Mouse (Mus musculus): ENCODE data around the gene Cdk5rap1. TPM values are rescaled to one million over a fixed set of nuclear protein-coding genes. Genes with fewer than 3 reads are reported as not detected.
"Not testable (repeated sequence)": the region's sequence is repeated elsewhere in the genome, so short reads cannot be mapped to it uniquely, and the experiment has no call there.

Cdk5rap1 gene
- polyA plus RNA-seq, 1 experiment from 2014 or later, result 15.9 TPM

GRCm38 (mm10) chr2:154390180-154390964 is 17.6 kb upstream of the Cdk5rap1 start:
- Histone ChIP-seq H3K27ac (ENCODE audit: low read depth, low read length) (no peak overlapping the region), H3K4me3 (ENCODE audit: low read length) (no peak overlapping the region), H3K9me3 (ENCODE audit: control insufficient read depth, low read length) (no peaks in the 10 kb centered on the region), H3K27me3 (replicated peaks; ENCODE audit: control insufficient read depth, insufficient read depth, low read length) (no peaks in the 10 kb centered on the region), H3K9ac (ENCODE audit: low read depth, low read length) (no peak overlapping the region), H3K4me1 (ENCODE audit: control insufficient read depth, insufficient read depth, low read depth, low read length) (no peaks in the 10 kb centered on the region), H3K4me2 (ENCODE audit: low read length) (no peak overlapping the region), H3K36me3 (ENCODE audit: control insufficient read depth, insufficient read depth, low read length) (no peaks in the 10 kb centered on the region)
- 0 out of 2 replicates have a peak, but pooled peaks have one; percentile 50 for ATAC-seq
- 77% methylated on average over 11 of the region's 11 CpGs for WGBS

GRCm38 (mm10) chr2:154379103-154379502 is 6.3 kb upstream of the Cdk5rap1 start:
- Histone ChIP-seq H3K27ac (ENCODE audit: low read depth, low read length) (no peak overlapping the region), H3K4me3 (ENCODE audit: low read length) (no peak overlapping the region), H3K4me1 (ENCODE audit: control insufficient read depth, insufficient read depth, low read depth, low read length) (no peaks in the 10 kb centered on the region), H3K36me3 (ENCODE audit: control insufficient read depth, insufficient read depth, low read length) (peaks cover 6% of the 10 kb centered on the region), H3K27me3 (replicated peaks; ENCODE audit: control insufficient read depth, insufficient read depth, low read length) (no peaks in the 10 kb centered on the region), H3K4me2 (ENCODE audit: low read length) (no peak overlapping the region), H3K9ac (ENCODE audit: low read depth, low read length) (no peak overlapping the region), H3K9me3 (ENCODE audit: control insufficient read depth, low read length) (no peaks in the 10 kb centered on the region)
- 81% methylated on average over 7 of the region's 7 CpGs for WGBS
- no peak for ATAC-seq

- Histone ChIP-seq H3K27ac (ENCODE audit: low read depth, low read length) (no peak overlapping the region), H3K9ac (ENCODE audit: low read depth, low read length) (no peak overlapping the region), H3K4me3 (ENCODE audit: low read length) (no peak overlapping the region), H3K27me3 (replicated peaks; ENCODE audit: control insufficient read depth, insufficient read depth, low read length) (no peaks in the 10 kb centered on the region), H3K4me1 (ENCODE audit: control insufficient read depth, insufficient read depth, low read depth, low read length) (peaks cover 3% of the 10 kb centered on the region; the same call in 1 of the 2 replicates), H3K36me3 (ENCODE audit: control insufficient read depth, insufficient read depth, low read length) (peaks cover 4% of the 10 kb centered on the region; the same call in 1 of the 2 replicates), H3K9me3 (ENCODE audit: control insufficient read depth, low read length) (no peaks in the 10 kb centered on the region), H3K4me2 (ENCODE audit: low read length) (no peak overlapping the region)
- WGBS, result 79% methylated on average over 6 of the region's 6 CpGs
- no peak for ATAC-seq
These were observed 2.2 kb upstream of the Cdk5rap1 start for GRCm38 (mm10) chr2:154374807-154375601.

- Histone ChIP-seq H3K36me3 (ENCODE audit: control insufficient read depth, insufficient read depth, low read length) (peaks cover 2% of the 10 kb centered on the region; the same call in 1 of the 2 replicates), H3K4me1 (ENCODE audit: control insufficient read depth, insufficient read depth, low read depth, low read length) (peaks cover 3% of the 10 kb centered on the region; the same call in 1 of the 2 replicates), H3K27ac (ENCODE audit: low read depth, low read length) (no peak overlapping the region), H3K27me3 (replicated peaks; ENCODE audit: control insufficient read depth, insufficient read depth, low read length) (no peaks in the 10 kb centered on the region), H3K4me3 (ENCODE audit: low read length) (no peak overlapping the region), H3K4me2 (ENCODE audit: low read length) (no peak overlapping the region), H3K9ac (ENCODE audit: low read depth, low read length) (no peak overlapping the region), H3K9me3 (ENCODE audit: control insufficient read depth, low read length) (no peaks in the 10 kb centered on the region)
- 60% methylated on average over 6 of the region's 6 CpGs for WGBS
- ATAC-seq, result no peak
These were observed 1.3 kb upstream of the Cdk5rap1 start for GRCm38 (mm10) chr2:154373961-154374632.

GRCm38 (mm10) chr2:154372151-154372829 is 520 bp downstream of the Cdk5rap1 start:
- WGBS, result under 1% methylated on average over 42 of the region's 42 CpGs
- no peaks in the 10 kb centered on the region for H3K9me3 ChIP-seq (ENCODE audit: control insufficient read depth, low read length)
- no peaks in the 10 kb centered on the region for H3K27me3 ChIP-seq (replicated peaks; ENCODE audit: control insufficient read depth, insufficient read depth, low read length)

GRCm38 (mm10) chr2:154367510-154367909 is 5.3 kb downstream of the Cdk5rap1 start:
- H3K4me2 ChIP-seq (ENCODE audit: low read length), result no peak overlapping the region
- H3K36me3 ChIP-seq (ENCODE audit: control insufficient read depth, insufficient read depth, low read length), result peaks cover 21% of the 10 kb centered on the region

More at GRCm38 (mm10) chr2:154372151-154372829, 520 bp downstream of the Cdk5rap1 start:
- peak overlapping the region; percentile 81 for H3K4me3 ChIP-seq (ENCODE audit: low read length)
- H3K9ac ChIP-seq (ENCODE audit: low read depth, low read length), result peak overlapping the region; percentile 95
- H3K4me2 ChIP-seq (ENCODE audit: low read length), result peak overlapping the region; percentile 68
- H3K27ac ChIP-seq (ENCODE audit: low read depth, low read length), result peak overlapping the region; percentile 84
- ATAC-seq, result peak; percentile 93
- peaks cover 3% of the 10 kb centered on the region; the same call in 1 of the 2 replicates for H3K4me1 ChIP-seq (ENCODE audit: control insufficient read depth, insufficient read depth, low read depth, low read length)
- peaks cover 12% of the 10 kb centered on the region for H3K36me3 ChIP-seq (ENCODE audit: control insufficient read depth, insufficient read depth, low read length)

GRCm38 (mm10) chr2:154354000-154354425 is 18.8 kb downstream of the Cdk5rap1 start:
- H3K4me1 ChIP-seq (ENCODE audit: control insufficient read depth, insufficient read depth, low read depth, low read length); H3K36me3 ChIP-seq (ENCODE audit: control insufficient read depth, insufficient read depth, low read length); H3K9me3 ChIP-seq (ENCODE audit: control insufficient read depth, low read length); H3K27ac ChIP-seq (ENCODE audit: low read depth, low read length); H3K27me3 ChIP-seq (replicated peaks; ENCODE audit: control insufficient read depth, insufficient read depth, low read length): not testable (repeated sequence)
- 75% methylated on average over 14 of the region's 19 CpGs for WGBS
- peak overlapping the region; percentile 36 for H3K4me3 ChIP-seq (ENCODE audit: low read length)
- ATAC-seq, result peak; percentile 50; the same call in 1 of the 2 replicates
- H3K4me2 ChIP-seq (ENCODE audit: low read length), result peak overlapping the region; percentile 45
- peak overlapping the region; percentile 50 for H3K9ac ChIP-seq (ENCODE audit: low read depth, low read length)

More at GRCm38 (mm10) chr2:154367510-154367909, 5.3 kb downstream of the Cdk5rap1 start:
- Histone ChIP-seq H3K27ac (ENCODE audit: low read depth, low read length) (no peak overlapping the region), H3K4me1 (ENCODE audit: control insufficient read depth, insufficient read depth, low read depth, low read length) (peaks cover 3% of the 10 kb centered on the region; the same call in 1 of the 2 replicates), H3K9me3 (ENCODE audit: control insufficient read depth, low read length) (no peaks in the 10 kb centered on the region), H3K9ac (ENCODE audit: low read depth, low read length) (no peak overlapping the region), H3K4me3 (ENCODE audit: low read length) (no peak overlapping the region), H3K27me3 (replicated peaks; ENCODE audit: control insufficient read depth, insufficient read depth, low read length) (no peaks in the 10 kb centered on the region)
- ATAC-seq, result no peak
- WGBS, result 96% methylated on average over 1 of the region's 1 CpGs

GRCm38 (mm10) chr2:154348152-154348551 is 24.7 kb downstream of the Cdk5rap1 start:
- Histone ChIP-seq H3K27me3 (replicated peaks; ENCODE audit: control insufficient read depth, insufficient read depth, low read length) (no peaks in the 10 kb centered on the region), H3K9me3 (ENCODE audit: control insufficient read depth, low read length) (no peaks in the 10 kb centered on the region), H3K4me3 (ENCODE audit: low read length) (no peak overlapping the region), H3K4me1 (ENCODE audit: control insufficient read depth, insufficient read depth, low read depth, low read length) (no peaks in the 10 kb centered on the region), H3K36me3 (ENCODE audit: control insufficient read depth, insufficient read depth, low read length) (peaks cover 18% of the 10 kb centered on the region), H3K9ac (ENCODE audit: low read depth, low read length) (no peak overlapping the region), H3K4me2 (ENCODE audit: low read length) (no peak overlapping the region), H3K27ac (ENCODE audit: low read depth, low read length) (no peak overlapping the region)
- WGBS, result 94% methylated on average over 3 of the region's 3 CpGs
- no peak for ATAC-seq

Measured in hindbrain, embryonic 16.5 days (tissue).